Mouse (Mus musculus): ENCODE data around the gene Hist1h3f.
A peak's percentile ranks its signal among the peaks of the same experiment; 100 is the strongest.
"Not testable (repeated sequence)": the region's sequence is repeated elsewhere in the genome, so short reads cannot be mapped to it uniquely, and the experiment has no call there.

The Hist1h3f gene

DNA sequence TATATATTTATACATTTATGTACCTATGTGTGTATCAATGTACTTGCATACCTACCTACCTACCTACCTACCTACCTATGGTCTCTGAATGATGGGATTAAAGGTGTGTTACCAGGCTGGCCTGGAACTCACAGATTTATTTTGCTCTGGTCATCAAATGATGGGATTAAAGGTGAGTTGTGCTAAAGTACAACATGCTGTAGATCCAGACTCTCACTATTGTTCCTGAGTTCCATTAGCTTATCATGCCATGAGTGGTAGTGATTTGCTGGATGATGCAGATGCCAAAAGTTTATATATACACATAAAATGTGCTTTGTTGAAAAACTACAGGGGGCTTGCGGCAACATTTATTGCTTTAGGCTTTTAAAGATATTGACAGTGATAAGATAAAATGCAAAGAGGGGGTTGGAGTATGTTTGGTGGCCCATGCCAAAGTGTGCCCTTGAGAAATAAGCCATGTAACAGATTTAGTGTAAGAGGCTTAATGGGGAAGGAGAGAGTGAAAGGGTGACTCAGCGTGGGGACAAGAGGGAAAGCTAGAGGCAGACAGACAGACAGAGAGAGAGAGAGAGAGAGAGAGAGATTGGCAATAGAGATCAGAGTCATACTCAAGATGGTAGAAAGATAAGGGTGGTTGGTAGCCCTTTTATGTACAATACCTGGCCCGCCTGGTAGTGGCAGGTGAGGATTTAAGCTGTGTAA lies 6.7 kb upstream of the Hist1h3f start:
- no peak for DNase-seq (ENCODE audit: low spot score)

GRCm38 (mm10) chr13:23538249-23538648 lies 5.6 kb upstream of the Hist1h3f start:
- no peak for DNase-seq (ENCODE audit: low spot score)

GRCm38 (mm10) chr13:23539821-23540220 lies 4.0 kb upstream of the Hist1h3f start:
- not testable (repeated sequence) for DNase-seq (ENCODE audit: low spot score)

DNA sequence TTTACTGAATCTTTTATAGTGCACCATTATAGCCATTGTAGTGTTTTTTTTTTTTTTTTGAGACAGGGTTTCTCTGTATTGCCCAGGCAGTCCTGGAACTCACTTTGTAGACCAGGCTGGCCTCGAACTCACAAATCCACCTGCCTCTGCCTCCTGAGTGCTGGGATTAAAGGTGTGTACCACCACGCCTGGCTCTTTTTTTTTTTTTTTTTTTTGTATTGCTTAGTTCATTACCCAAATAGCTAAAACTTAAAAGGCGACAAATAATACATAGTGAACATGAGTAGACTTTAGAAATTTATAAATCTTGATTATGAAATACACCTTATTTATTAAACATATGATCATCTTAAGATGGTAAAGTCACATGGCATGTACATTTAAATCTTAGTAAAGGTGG lies 2.4 kb upstream of the Hist1h3f start:
- no peak for DNase-seq (ENCODE audit: low spot score)

DNA sequence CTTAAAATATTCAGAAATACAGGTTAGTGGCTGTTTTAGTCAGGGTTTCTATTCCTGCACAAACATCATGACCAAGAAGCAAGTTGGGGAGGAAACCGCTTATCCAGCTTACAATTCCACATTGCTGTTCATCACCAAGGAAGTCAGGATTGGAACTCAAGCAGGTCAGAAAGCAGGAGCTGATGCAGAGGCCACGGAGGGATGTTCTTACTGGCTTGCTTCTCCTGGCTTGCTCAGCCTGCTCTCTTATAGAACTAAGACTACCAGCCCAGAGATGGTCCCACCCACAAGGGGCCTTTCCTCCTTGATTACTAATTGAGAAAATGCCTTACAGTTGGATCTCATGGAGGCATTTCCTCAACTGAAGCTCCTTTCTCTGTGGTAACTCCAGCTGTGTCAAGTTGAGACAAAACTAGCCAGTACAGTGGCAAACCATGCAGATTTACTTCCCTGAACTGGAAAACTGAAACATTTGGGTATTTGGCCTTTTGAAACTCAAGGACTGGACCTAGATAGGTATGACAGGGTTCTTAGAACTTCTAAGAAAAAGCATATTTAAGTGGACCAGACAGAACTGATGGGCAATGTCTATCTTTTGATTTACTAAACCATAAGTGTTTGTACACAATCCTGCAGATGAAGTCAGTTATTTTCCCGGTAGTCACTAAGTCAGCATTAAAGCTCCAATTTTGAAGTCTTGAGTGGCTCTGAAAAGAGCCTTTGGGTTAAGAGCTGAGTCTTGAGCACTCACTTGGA lies 1.4 kb upstream of the Hist1h3f start:
- DNase-seq (ENCODE audit: low spot score): not testable (repeated sequence)

DNA sequence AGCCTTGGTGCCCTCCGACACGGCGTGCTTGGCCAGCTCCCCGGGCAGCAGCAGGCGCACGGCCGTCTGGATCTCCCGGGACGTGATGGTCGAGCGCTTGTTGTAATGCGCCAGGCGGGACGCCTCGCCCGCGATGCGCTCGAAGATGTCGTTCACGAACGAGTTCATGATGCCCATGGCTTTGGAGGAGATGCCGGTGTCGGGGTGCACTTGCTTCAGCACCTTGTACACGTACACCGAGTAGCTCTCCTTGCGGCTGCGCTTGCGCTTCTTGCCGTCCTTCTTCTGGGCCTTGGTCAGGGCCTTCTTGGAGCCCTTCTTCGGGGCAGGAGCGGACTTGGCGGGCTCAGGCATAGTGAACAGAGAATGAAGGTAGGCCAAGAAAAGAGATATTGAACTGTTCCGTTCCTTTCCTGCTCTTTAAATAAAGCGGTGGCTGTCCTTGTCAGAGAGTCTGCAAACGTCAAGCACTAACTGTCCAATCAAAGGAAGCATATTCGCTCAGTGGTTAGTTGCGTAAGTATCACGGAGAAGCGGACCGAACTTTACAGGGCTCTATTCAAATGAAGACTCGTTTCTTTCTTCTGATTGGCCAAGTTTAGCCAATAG lies 749 bp upstream of the Hist1h3f start, which contains the start of gene Hist1h2bh:
TSS of gene Hist1h2bh (minus strand) at position 394 of the 609 bp plus-strand sequence.
- peak; percentile 58 for DNase-seq (ENCODE audit: low spot score)

DNA sequence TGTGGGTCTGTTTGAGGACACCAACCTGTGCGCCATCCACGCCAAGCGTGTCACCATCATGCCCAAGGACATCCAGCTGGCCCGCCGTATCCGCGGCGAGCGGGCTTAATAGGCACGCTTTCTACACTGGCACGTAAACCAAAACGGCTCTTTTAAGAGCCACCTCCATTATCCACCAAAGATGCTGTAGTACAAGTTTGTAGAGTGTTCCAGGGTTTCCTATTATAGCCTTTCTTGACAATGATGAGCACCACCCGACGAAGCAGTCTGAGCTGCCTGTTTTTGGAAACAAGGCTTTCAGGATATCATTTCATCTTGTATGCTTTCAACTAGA lies 902 bp downstream of the Hist1h3f start:
- DNase-seq (ENCODE audit: low spot score): not testable (repeated sequence)

GRCm38 (mm10) chr13:23546694-23547093 lies 2.8 kb downstream of the Hist1h3f start:
- DNase-seq (ENCODE audit: low spot score): no peak

GRCm38 (mm10) chr13:23550761-23551145 lies 6.9 kb downstream of the Hist1h3f start:
- no peak for DNase-seq (ENCODE audit: low spot score)

GRCm38 (mm10) chr13:23551146-23551834 lies 7.4 kb downstream of the Hist1h3f start, which contains the start of gene Hist1h4f:
Hist1h4f (minus strand) TSS chr13:23551648.
- DNase-seq (ENCODE audit: low spot score): peak; percentile 92

DNA sequence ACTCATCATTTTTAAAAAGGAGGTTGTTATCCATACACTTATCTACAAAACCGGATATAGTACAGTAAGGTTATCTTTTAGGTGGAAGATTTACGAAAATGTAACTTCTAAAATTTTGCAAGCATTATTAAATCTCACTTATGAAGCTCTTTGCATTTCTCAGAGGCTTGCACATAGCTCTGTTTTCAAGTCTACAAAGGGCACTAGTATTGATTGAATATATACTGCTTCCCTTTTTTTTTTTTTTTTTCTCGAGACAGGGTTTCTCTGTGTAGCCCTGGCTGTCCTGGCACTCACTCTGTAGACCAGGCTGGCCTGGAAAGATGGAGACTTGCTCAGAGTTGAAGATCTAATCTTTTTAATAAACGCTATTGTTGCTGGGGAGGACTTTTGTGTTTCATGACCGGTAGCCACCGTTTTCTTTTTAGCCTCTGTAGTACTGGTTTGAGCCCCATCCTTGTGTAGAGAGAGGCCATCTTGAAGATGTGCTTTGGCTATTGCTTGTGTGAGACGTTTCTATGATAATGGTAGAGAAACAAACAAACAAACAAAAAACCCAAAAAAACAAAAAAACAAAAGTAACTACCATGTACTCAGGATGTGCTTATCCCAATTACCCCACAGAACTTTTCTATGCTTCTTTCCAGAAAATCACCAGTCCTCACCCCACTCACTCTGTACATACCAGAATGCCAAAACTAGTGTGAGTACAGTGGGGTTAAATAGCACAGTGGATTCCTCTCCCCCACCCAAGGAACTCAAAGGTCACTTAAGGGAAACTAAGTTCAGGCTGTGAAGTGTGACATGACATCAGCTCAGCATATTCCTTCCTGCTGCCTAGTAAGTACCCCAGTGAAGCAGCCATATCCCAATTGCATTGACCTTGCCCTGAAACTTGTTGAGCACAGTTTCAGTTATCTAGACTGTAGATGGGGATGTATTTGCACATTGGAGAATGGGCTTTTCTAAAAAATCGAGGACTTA lies 8.4 kb downstream of the Hist1h3f start:
- DNase-seq (ENCODE audit: low spot score): no peak

GRCm38 (mm10) chr13:23552962-23553361 lies 9.1 kb downstream of the Hist1h3f start, which contains the start of gene Hist1h1d:
Hist1h1d (plus strand) TSS chr13:23553262.
- no peak for DNase-seq (ENCODE audit: low spot score)

DNA sequence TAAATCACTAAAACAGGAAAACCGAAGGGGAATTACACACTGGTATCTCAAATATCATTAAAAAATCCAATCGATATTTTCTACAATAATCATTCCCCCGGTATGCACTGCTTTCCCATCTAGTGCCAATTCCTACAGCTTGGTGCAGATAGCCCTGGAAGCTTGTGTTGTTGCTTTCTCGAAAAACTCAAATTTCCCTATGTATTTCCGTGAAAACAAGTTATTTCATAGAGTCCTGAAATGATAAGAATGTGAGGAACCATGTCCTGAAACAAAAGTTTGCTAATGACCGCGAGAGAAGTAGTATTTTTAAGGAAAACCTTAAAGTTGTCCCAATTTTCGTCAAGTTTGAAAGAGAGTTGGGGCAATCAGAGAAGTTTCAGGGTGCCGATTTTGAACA lies 10.5 kb downstream of the Hist1h3f start:
- DNase-seq (ENCODE audit: low spot score): no peak

DNA sequence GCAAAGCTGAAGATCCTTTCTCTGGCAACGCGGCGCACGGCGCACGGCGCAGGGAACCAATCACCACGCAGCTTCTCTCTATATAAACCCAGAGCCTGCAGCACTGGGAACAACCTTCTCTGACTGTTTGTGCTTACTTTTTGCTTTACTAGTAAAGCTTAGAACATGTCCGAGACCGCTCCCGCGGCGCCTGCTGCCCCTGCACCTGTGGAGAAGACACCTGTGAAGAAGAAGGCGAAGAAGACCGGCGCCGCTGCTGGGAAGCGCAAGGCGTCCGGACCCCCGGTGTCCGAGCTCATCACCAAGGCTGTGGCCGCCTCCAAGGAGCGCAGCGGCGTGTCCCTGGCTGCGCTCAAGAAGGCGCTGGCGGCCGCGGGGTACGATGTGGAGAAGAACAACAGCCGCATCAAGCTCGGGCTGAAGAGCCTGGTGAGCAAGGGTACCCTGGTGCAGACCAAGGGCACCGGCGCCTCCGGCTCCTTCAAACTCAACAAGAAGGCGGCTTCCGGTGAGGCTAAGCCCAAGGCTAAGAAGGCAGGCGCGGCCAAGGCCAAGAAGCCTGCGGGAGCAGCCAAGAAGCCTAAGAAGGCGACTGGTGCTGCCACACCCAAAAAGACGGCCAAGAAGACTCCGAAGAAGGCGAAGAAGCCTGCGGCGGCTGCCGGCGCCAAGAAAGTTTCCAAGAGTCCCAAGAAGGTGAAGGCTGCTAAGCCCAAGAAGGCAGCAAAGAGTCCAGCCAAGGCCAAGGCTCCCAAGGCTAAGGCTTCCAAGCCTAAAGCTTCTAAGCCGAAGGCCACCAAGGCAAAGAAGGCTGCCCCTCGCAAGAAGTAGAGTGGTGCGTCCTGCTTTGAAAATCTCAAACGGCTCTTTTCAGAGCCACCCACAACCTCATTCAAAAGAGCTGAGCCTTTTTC lies 11.3 kb downstream of the Hist1h3f start:
- DNase-seq (ENCODE audit: low spot score): peak; percentile 88

DNA sequence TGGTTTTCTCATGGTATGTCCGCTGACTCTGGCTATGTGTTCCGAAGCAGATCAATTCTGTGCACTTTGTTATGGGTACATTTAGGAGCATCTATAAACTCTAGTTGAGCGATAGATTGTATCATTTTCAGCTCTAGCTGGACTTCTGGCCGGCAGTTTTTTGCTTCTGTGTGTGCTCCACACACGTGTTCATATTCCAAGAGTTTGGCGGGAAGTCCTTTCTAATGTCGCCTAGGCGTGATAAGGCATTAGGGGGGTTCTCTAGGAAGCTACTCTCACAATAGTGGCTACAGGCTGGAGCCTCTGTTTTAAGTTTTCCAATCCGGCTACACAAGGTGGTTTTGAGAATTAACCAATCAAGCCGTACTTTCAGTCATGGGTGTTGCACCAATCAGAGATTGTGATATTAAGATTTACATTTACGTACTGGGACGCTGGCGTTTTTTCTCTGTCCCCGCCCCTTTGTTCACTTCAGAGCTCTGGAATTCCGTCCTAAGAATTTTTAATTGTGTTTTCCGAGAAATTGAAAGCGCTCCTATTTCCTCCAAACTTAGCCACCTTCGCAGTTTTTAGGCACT lies 12.1 kb downstream of the Hist1h3f start:
- DNase-seq (ENCODE audit: low spot score): peak; percentile 71

GRCm38 (mm10) chr13:23556906-23557305 lies 13.1 kb downstream of the Hist1h3f start:
- no peak for DNase-seq (ENCODE audit: low spot score)

- not testable (repeated sequence) for DNase-seq (ENCODE audit: low spot score)
These were observed 16.8 kb downstream of the Hist1h3f start for GRCm38 (mm10) chr13:23560699-23561098.

GRCm38 (mm10) chr13:23561531-23561882 lies 17.7 kb downstream of the Hist1h3f start:
- not testable (repeated sequence) for DNase-seq (ENCODE audit: low spot score)

GRCm38 (mm10) chr13:23561883-23562659 lies 18.2 kb downstream of the Hist1h3f start, which contains the start of gene Hist1h3e:
Hist1h3e (minus strand) TSS chr13:23562369.
- peak; percentile 87 for DNase-seq (ENCODE audit: low spot score)
